In the genomic region with DNA sequence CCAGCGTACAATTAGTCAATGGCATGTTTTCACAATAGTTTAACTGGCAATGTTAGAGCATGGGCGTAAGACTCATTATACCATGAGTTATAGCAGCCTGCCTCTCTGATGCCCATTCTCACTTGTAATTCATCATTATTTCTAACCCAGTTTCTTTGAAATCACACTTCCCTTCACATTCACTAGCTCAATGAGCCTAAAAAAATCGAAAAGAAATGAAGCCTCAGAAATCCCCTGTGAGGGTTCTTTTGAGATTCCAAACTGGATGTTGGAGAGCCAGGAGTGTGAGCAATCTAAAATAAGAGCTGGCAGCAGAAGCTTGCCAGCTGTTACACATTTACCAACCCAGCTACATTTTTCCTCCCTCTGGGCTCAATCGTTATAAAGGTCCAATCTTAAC, we compare ENCODE assay signal across 17 mouse cellular contexts.
DNase-seq lines count a peak whose midpoint lies in the region; ATAC-seq and TF ChIP-seq lines count a peak whose summit lies in the region.
"Had no signal": no experiment of that assay in that cellular context is flagged by ENCODE, and none has a peak within 500 bp of the region (broad histone marks: within the 10 kb centered on the region; RNA-seq: fewer than 3 reads in every experiment).

No protein-coding gene starts in this region.

- H3K36me3 ChIP-seq in kidney, embryonic 15.5 days, result no peaks in the 10 kb centered on the region
- no peaks in the 10 kb centered on the region for H3K36me3 ChIP-seq in thymus, adult 2 months (ENCODE audit: control insufficient read depth, insufficient read depth, low read length)
- H3K36me3 ChIP-seq: heart, embryonic 10.5 days; liver, embryonic 15.5 days; neural tube, embryonic 13.5 days had no signal

- no peak overlapping the region for H3K4me2 ChIP-seq in kidney, embryonic 15.5 days
- H3K4me2 ChIP-seq: liver, embryonic 15.5 days; neural tube, embryonic 13.5 days had no signal

- no peak for TF ChIP-seq CTCF in lung, adult 2 months (IDR thresholded peaks at IDR 0.05; ENCODE audit: insufficient read depth, low read length)
- TF ChIP-seq CTCF in embryonic fibroblast, embryonic 13.5 days (IDR thresholded peaks at IDR 0.05; ENCODE audit: borderline replicate concordance, insufficient read depth, low read length), result no peak
- no peak for TF ChIP-seq CTCF in thymus, adult 2 months (IDR thresholded peaks at IDR 0.05; ENCODE audit: borderline replicate concordance, control insufficient read depth, extremely low read depth, insufficient read depth, low read length, poor library complexity)

- DNase-seq in kidney, postnatal 36 days, result peak; percentile 42 to 48
- DNase-seq in lung, postnatal 10 days, result peak; percentile 16
- DNase-seq in lung, adult 2 months, result no peak
- no peak for DNase-seq in adrenal gland, postnatal 4 days (ENCODE audit: low spot score in 2 of 2)
- no peak for DNase-seq in thymus, adult 2 months
- DNase-seq: cerebellum, adult 11-12 months; gastrocnemius, postnatal 36 days; heart, postnatal 14 days; kidney, adult 18-20 months; left cerebral cortex, postnatal 4 days had no signal

- ATAC-seq in kidney, embryonic 15.5 days (replicated peaks; ENCODE audit: low FRiP score), result no peak
- ATAC-seq: activated CD4-positive, CD25-positive, alpha-beta regulatory T cell, adult 4 months; hindbrain, postnatal 0 days had no signal

- no peak for TF ChIP-seq POLR2A in lung, adult 2 months (IDR thresholded peaks at IDR 0.05; ENCODE audit: borderline replicate concordance, extremely low read depth, low read depth, low read length)
- no peak for TF ChIP-seq POLR2A in embryonic fibroblast, embryonic 13.5 days (IDR thresholded peaks at IDR 0.05; ENCODE audit: low read depth, low read length)
- no peak for TF ChIP-seq POLR2A in thymus, adult 2 months (IDR thresholded peaks at IDR 0.05; ENCODE audit: control insufficient read depth, extremely low read depth, insufficient read depth, low read length, poor library complexity)

- no peaks in the 10 kb centered on the region for H3K9me3 ChIP-seq in kidney, embryonic 15.5 days (replicated peaks)
- H3K9me3 ChIP-seq: heart, embryonic 10.5 days; liver, embryonic 15.5 days; neural tube, embryonic 13.5 days had no signal

- H3K4me1 ChIP-seq in kidney, embryonic 15.5 days, result no peaks in the 10 kb centered on the region
- no peaks in the 10 kb centered on the region for H3K4me1 ChIP-seq in lung, adult 2 months (ENCODE audit: control insufficient read depth, insufficient read depth, low read length)
- H3K4me1 ChIP-seq in embryonic fibroblast, embryonic 13.5 days (ENCODE audit: control insufficient read depth, insufficient read depth, low read length), result no peaks in the 10 kb centered on the region
- no peaks in the 10 kb centered on the region for H3K4me1 ChIP-seq in thymus, adult 2 months (replicated peaks; ENCODE audit: control insufficient read depth, insufficient read depth, low read length)
- H3K4me1 ChIP-seq: heart, embryonic 10.5 days; liver, embryonic 15.5 days had no signal

- no peak overlapping the region for H3K4me3 ChIP-seq in kidney, embryonic 15.5 days (replicated peaks)
- H3K4me3 ChIP-seq in lung, adult 2 months (replicated peaks; ENCODE audit: extremely low read depth, low read depth, low read length), result no peak overlapping the region
- no peak overlapping the region for H3K4me3 ChIP-seq in embryonic fibroblast, embryonic 13.5 days (ENCODE audit: insufficient read depth, low read length)
- no peak overlapping the region for H3K4me3 ChIP-seq in thymus, adult 2 months (ENCODE audit: control insufficient read depth, insufficient read depth, low read length)
- H3K4me3 ChIP-seq: heart, embryonic 10.5 days; liver, embryonic 15.5 days; neural tube, embryonic 13.5 days had no signal

- no peaks in the 10 kb centered on the region for H3K27me3 ChIP-seq in kidney, embryonic 15.5 days
- no peaks in the 10 kb centered on the region for H3K27me3 ChIP-seq in thymus, adult 2 months (ENCODE audit: control insufficient read depth, insufficient read depth, low read length)
- H3K27me3 ChIP-seq: liver, embryonic 15.5 days; neural tube, embryonic 13.5 days had no signal

- no peak overlapping the region for H3K9ac ChIP-seq in kidney, embryonic 15.5 days
- H3K9ac ChIP-seq: liver, embryonic 15.5 days; neural tube, embryonic 13.5 days had no signal

- 62% methylated on average over 4 of the region's 4 CpGs for WGBS in kidney, embryonic 15.5 days
- 60% methylated on average over 4 of the region's 4 CpGs for WGBS in lung, adult 2 months
- 92% methylated on average over 4 of the region's 4 CpGs for WGBS in thymus, adult 2 months

- no peak overlapping the region for H3K27ac ChIP-seq in kidney, embryonic 15.5 days
- H3K27ac ChIP-seq in embryonic fibroblast, embryonic 13.5 days (ENCODE audit: insufficient read depth, low read length), result 0 out of 2 replicates have a peak overlapping the region, but pooled peaks have one; percentile 51
- H3K27ac ChIP-seq in thymus, adult 2 months (ENCODE audit: control insufficient read depth, insufficient read depth, low read length), result no peak overlapping the region
- H3K27ac ChIP-seq: heart, embryonic 10.5 days; hindbrain, postnatal 0 days; liver, embryonic 15.5 days; neural tube, embryonic 13.5 days had no signal

Comparison
In these comparisons a context has a peak if more than half of its experiments do, and no peak if none do; other contexts are left out.
1. DNase-seq: peak in kidney, postnatal 36 days (2 of 2) and lung, postnatal 10 days (single experiment); none in lung, adult 2 months (single experiment), adrenal gland, postnatal 4 days (0 of 2) and thymus, adult 2 months (single experiment).